Mouse (Mus musculus) megakaryocyte, embryonic 14.5 days (primary cell): ENCODE measurements around the gene Aldh3b3. TPM values are rescaled to one million over a fixed set of nuclear protein-coding genes. Genes with fewer than 3 reads are reported as not detected.

Experiments used
- H3K27me3 ChIP-seq: replicated peaks from 2 replicates; pipeline ENCODE3; 2012; ENCODE audit warnings: inconsistent platforms
- H3K36me3 ChIP-seq: replicated peaks from 2 replicates; pipeline ENCODE3; 2012; ENCODE audit warnings: low read length, inconsistent platforms, mixed read lengths
- H3K4me1 ChIP-seq: 2 replicates; pipeline ENCODE4 v1.6.1; 2012; ENCODE audit warnings: inconsistent platforms
- H3K4me3 ChIP-seq: replicated peaks from 2 replicates; pipeline ENCODE3; 2012; ENCODE audit warnings: moderate library complexity, mild to moderate bottlenecking, inconsistent platforms
- H3K9me3 ChIP-seq: 2 replicates; pipeline ENCODE4 v1.6.1; 2012; ENCODE audit warnings: inconsistent platforms
- FLI1 ChIP-seq: IDR thresholded peaks from 2 replicates; pipeline ENCODE4 v1.6.1; 2012; ENCODE audit warnings: low read length, inconsistent platforms, mixed read lengths
- GATA1 ChIP-seq: IDR thresholded peaks from 3 replicates; pipeline ENCODE4 v1.6.1; 2012; ENCODE audit warnings: mixed read lengths, low read length, inconsistent platforms, borderline replicate concordance
- polyA plus RNA-seq: library from polyadenylated mRNA; stranded (reverse); fragments of >175 nt; gene quantifications from 2 replicates; pipeline ENCODE4 v1.2.3, GENCODE M21; 2012; ENCODE audit warnings: low replicate concordance; ENCODE audit not compliant: insufficient read depth

Gene Aldh3b3
- polyA plus RNA-seq, 1 experiment, result 0.04 TPM

DNA sequence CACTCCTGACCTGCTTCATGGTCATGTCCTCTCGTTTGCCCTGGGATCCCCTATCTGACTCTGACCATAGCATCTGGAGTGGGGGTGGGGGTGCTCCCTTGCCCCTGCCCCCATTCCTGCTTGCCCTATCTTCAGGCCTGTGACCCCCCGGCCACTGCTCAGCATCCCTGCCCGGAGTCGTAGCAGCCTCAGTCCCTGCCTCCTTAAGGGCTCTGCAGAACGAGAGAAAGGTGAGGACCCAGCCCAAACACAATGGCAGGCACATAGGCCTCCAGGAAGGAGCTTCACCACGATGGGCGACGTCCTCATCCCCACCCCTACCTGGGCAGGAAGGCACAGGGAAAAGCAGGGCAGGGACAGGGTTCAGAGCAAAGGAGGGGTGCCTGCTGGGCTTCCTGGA lies 39.9 kb downstream of the Aldh3b3 start:
- no peak overlapping the region for H3K4me3 ChIP-seq
- TF ChIP-seq FLI1 (no peak), GATA1 (no peak)
- H3K9me3 ChIP-seq, result no peaks in the 10 kb centered on the region
- peaks cover 63% of the 10 kb centered on the region for H3K4me1 ChIP-seq
- peaks cover 8% of the 10 kb centered on the region for H3K36me3 ChIP-seq
- H3K27me3 ChIP-seq, result peaks cover 26% of the 10 kb centered on the region

DNA sequence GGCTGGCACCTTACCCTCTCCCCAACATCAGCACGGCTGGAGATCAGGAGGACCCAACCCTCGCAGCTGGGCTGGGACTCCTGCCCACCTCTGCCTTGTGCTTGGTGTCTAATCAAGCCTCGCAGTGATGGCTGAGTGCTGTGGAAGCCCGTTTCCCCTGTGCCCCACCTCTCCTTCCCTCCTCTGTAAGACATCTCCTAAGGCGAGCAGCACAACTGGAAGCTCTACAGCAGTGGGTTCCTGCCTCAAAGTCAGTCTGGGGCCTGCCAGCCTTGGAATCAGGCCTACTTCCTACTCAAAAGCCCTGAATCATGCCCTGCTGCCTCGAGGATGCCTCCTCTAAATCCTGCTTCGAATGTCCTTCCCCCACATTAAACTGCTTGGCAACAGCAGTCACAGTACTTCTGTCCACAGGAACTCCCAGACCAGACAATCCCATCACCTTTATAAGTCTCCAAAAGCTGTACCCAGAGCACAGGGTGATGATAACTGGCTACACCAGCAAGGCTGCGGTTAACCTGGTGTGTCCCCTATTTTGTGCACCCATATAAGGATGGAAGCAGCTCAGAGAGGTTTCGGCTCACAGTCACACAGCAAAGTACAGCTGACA lies 40.8 kb downstream of the Aldh3b3 start:
- Histone ChIP-seq H3K4me1 (peaks cover 67% of the 10 kb centered on the region), H3K4me3 (peak overlapping the region; percentile 97), H3K9me3 (no peaks in the 10 kb centered on the region), H3K36me3 (peaks cover 14% of the 10 kb centered on the region), H3K27me3 (peaks cover 24% of the 10 kb centered on the region)
- TF ChIP-seq FLI1 (no peak), GATA1 (no peak)

DNA sequence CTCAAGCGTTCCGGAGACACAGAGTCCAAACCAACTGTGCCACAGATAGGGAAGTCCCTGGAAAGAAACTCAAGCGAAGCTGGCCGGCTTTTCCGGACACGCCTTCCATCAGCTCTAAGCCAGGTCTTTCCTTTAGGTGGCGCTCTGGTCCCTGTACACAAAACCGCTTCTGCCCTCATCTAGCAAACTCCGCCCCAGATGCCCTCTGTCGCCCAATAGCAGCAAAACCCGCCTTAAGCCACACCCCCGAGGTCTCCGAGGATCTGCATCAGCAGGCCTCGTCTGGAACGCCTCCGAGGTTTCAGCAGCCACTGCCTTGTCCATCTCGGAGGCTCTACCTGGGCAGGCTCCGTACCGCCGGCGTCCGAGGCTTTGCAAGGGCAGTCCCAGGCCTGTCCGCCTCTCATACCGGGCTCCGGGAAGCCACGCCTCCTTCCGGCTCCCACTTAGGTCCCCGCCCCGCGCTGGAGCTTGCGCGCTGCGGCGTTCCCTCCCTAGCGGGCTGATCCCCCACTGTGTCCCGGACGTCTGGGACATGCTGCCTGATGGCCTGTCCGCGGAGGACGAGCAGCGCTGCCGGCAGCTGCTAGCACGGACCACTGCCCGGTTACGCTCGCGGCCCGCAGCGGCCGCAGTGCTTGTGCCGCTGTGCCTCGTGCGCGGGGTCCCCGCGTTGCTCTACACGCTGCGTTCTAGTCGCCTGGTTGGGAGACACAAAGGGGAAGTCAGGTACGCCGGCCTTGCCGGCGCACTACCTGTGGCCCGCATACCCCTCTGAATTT lies 41.9 kb downstream of the Aldh3b3 start, which contains the start of the genes Nudt8 and Gm49405:
Gene Nudt8 (plus strand): TSS at position 462 of the 782 bp plus-strand sequence.
Gene Gm49405 (plus strand): TSS at position 508 of the 782 bp plus-strand sequence.
- peaks cover 25% of the 10 kb centered on the region for H3K36me3 ChIP-seq
- peak within 1 kb of the TSS; percentile 97 for H3K4me3 ChIP-seq
- no peaks in the 10 kb centered on the region for H3K9me3 ChIP-seq
- TF ChIP-seq FLI1 (no peak), GATA1 (no peak)
- H3K4me1 ChIP-seq, result peaks cover 67% of the 10 kb centered on the region
- peaks cover 20% of the 10 kb centered on the region for H3K27me3 ChIP-seq

DNA sequence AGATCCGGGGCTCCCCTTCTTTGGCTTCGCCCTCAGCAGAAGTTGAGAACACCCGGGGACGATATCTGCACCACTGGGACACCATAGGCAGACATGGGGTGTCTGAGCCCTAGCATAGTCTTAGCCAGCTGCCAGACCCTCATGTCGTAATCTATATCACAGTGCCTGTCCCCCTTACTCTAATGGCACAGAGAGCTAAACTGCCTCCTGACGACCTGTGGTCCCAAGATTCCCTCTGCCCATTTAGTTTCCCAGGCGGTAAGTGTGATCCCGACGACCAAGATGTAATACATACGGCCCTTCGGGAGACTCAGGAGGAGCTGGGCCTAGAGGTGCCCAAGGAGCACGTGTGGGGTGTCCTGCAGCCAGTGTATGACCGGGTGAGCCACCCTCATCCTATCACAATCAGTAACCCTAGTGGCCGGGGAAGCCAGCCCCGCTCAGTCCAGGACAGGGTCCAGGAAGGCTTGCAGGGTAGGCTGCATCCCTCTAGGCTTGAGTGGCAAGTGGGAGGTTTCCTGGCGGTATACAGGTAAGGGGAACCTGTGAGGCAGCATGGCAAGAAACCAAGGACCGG lies 42.6 kb downstream of the Aldh3b3 start:
- TF ChIP-seq GATA1 (no peak), FLI1 (no peak)
- Histone ChIP-seq H3K27me3 (peaks cover 14% of the 10 kb centered on the region), H3K4me1 (peaks cover 65% of the 10 kb centered on the region), H3K9me3 (no peaks in the 10 kb centered on the region), H3K36me3 (peaks cover 31% of the 10 kb centered on the region), H3K4me3 (peak overlapping the region; percentile 97)

DNA sequence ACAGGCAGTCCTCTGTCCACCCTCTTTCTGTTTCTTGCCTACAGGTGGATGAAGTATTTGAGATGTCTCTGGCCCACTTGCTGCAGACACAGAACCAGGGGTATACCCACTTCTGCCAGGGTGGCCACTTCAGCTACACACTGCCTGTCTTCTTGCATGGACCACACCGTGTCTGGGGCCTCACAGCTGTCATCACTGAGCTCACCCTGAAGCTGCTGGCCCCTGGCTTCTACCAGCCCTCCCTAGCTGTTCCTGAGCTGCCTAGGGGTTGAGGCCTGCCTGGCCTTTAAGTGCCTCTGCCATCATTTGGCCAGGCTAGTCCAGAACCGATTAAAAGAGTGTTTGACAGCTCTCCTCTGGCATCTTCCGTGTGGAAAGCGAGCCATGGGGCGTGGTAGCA lies 43.3 kb downstream of the Aldh3b3 start:
- Histone ChIP-seq H3K9me3 (no peaks in the 10 kb centered on the region), H3K36me3 (peaks cover 38% of the 10 kb centered on the region), H3K4me1 (peaks cover 58% of the 10 kb centered on the region), H3K4me3 (no peak overlapping the region), H3K27me3 (peaks cover 7% of the 10 kb centered on the region)
- no peak for TF ChIP-seq FLI1

DNA sequence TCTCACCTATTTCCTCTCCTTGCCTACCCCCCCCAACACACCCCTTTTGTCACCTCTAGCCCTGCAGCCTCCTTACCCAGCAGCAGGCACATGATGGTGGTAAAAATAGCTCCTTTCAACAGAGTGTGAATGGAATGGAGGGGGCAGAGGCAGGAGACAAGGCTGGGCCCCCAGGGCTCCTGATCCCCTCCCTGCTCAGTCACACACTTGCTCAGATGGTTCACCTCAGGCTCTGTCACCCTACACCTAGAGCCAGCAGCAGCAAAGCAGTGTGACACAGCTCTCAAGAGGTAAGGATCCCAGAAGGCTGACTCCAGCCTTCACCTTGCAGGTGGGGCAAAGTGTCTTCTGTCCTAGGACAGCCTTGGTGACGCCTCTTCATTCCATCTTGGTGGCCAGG lies 44.7 kb downstream of the Aldh3b3 start, which contains the start of gene Doc2g:
Gene Doc2g (plus strand): TSS at position 202 of the 400 bp plus-strand sequence.
- peaks cover 52% of the 10 kb centered on the region for H3K36me3 ChIP-seq

DNA sequence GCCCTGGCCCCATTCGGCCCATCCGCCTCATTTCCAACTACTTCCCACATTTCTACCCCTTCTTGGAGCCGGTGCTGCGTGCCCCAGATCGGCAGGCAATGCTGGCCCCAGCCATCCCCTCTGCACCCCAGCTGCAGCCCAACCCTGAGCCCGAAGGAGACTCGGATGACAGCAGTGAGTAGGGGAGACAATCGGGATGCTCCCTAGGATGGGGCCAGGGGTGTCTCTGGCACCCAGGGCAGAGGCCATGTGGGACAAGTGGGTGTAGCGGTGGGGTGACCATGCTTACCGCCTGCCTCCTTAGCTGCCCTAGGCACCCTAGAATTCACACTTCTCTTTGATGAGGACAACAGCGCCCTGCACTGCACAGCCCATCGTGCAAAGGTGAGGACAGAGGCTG lies 45.2 kb downstream of the Aldh3b3 start:
- Histone ChIP-seq H3K4me1 (peaks cover 39% of the 10 kb centered on the region), H3K36me3 (peaks cover 57% of the 10 kb centered on the region), H3K9me3 (no peaks in the 10 kb centered on the region), H3K27me3 (peaks cover 2% of the 10 kb centered on the region), H3K4me3 (no peak overlapping the region)
- no peak for TF ChIP-seq GATA1
- no peak for TF ChIP-seq FLI1

More for the DNA sequence above, 44.7 kb downstream of the Aldh3b3 start, which contains the start of gene Doc2g:
- Histone ChIP-seq H3K4me1 (peaks cover 44% of the 10 kb centered on the region), H3K9me3 (no peaks in the 10 kb centered on the region), H3K4me3 (no peak within 1 kb of the TSS), H3K27me3 (peaks cover 2% of the 10 kb centered on the region)
- TF ChIP-seq GATA1 (no peak), FLI1 (no peak)

DNA sequence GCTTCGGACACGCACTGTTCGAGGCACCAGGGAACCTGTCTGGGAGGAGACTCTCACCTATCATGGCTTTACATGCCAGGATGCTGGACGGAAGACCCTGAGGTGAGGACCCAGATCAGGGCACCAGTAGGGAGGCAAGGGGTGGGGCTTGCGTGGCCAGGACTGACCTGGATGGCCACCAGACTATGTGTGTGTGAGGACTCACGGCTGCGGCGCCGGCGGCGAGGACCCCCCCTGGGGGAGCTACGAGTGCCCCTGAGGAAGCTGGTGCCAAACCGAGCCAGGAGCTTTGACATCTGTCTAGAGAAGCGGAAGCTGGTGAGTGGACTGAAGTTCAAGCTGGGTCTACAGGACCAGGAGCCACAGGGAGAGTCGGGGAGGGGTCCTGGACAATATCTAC lies 45.9 kb downstream of the Aldh3b3 start:
- Histone ChIP-seq H3K4me1 (peaks cover 32% of the 10 kb centered on the region), H3K4me3 (no peak overlapping the region), H3K27me3 (peaks cover 2% of the 10 kb centered on the region), H3K36me3 (peaks cover 64% of the 10 kb centered on the region), H3K9me3 (no peaks in the 10 kb centered on the region)
- TF ChIP-seq GATA1 (no peak), FLI1 (no peak)

DNA sequence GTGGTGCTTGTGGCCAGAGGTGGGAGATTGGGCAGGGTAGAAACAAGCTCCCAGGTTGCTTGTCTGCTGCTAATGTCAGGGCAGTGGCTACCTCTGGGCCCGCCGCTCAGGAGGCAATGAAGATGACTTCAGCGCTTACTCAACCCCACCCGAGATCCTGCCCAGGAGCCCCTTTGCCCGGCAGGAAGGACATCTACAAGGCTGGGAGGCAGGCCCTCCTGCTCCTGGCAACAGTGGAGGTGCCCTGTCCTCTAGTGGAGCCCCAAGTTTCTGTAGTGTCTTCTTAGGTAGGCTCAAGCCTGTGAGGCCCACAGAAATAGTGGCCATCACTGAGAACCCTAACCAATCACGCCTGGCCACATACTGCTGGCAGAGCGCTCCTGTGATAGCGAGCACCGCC lies 46.6 kb downstream of the Aldh3b3 start:
- Histone ChIP-seq H3K36me3 (peaks cover 71% of the 10 kb centered on the region), H3K4me3 (no peak overlapping the region), H3K4me1 (peaks cover 26% of the 10 kb centered on the region), H3K9me3 (no peaks in the 10 kb centered on the region), H3K27me3 (peaks cover 2% of the 10 kb centered on the region)
- no peak for TF ChIP-seq GATA1
- no peak for TF ChIP-seq FLI1

DNA sequence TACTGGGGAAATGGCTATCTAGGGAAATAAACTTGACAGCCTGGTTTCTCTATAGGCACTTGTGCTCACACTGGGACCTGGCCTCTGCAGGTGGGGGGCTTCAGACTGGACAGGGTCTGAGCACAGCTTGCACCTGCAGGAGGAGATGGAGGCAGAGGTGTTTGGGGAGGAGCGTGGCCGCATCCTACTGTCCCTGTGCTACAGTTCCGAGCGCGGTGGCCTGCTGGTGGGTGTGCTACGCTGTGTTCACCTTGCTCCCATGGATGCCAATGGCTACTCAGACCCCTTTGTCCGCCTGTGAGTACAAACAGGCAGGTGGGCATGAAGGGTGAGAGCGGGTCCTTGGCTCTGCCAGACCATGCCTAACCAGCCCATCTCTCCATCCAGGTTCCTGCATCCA lies 47.5 kb downstream of the Aldh3b3 start:
- TF ChIP-seq GATA1 (no peak), FLI1 (no peak)
- no peak overlapping the region for H3K4me3 ChIP-seq
- peaks cover 80% of the 10 kb centered on the region for H3K36me3 ChIP-seq
- peaks cover 23% of the 10 kb centered on the region for H3K4me1 ChIP-seq
- H3K27me3 ChIP-seq, result peaks cover 2% of the 10 kb centered on the region
- H3K9me3 ChIP-seq, result no peaks in the 10 kb centered on the region
